Mouse (Mus musculus) lung, adult 2 months (tissue): ENCODE results near the gene Cort.

Experiments used
- CTCF ChIP-seq: fragments of 200-500 bp; IDR thresholded peaks from 2 replicates; pipeline ENCODE4 v1.5.1; 2011; ENCODE audit warnings: mild to moderate bottlenecking, low read length, control low read depth; ENCODE audit not compliant: insufficient read depth
- POLR2A ChIP-seq: fragments of 200-500 bp; IDR thresholded peaks from 2 replicates; pipeline ENCODE4 v1.6.1; 2011; ENCODE audit warnings: low read depth, mild to moderate bottlenecking, control low read depth, low read length, borderline replicate concordance; ENCODE audit errors: extremely low read depth

DNA sequence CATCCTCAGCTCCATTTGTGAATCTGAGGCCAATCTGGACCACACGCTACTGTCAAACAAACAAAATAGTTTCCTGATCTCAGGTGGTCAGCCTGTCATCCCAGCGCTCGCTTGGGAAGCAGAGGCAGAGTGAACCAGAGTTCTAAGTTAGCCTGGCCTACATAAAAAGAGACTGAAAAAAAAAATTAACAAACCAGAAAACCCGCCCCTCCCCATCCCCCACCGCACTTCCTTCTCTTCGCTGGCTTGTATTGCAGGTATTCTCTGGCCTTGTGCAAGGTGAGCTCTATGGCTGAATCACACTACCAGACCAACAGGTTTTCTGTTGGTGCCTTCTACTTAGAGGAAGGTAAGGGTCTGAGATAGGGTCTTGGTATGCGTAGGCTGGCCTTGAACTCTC, 21.0 kb upstream of the Cort start:
- TF ChIP-seq CTCF = no peak
- TF ChIP-seq POLR2A = no peak
